Mouse (Mus musculus) T-helper 1 cell (primary cell): ENCODE data around the gene Slc22a8.

ENCODE experiments used
- in situ Hi-C: fragments of 300-600 bp; cut with MboI, MseI; formaldehyde crosslinking; loops from one replicate; pipeline ENCODE4 v1.15.1; 2025; ENCODE audit warnings: high pct_unique_total_duplicates

Gene Slc22a8

GRCm38 (mm10) chr19:8597269-8597668, 6.2 kb downstream of the Slc22a8 start:
- in situ Hi-C loops = no loop called here

GRCm38 (mm10) chr19:8599229-8599628, 8.2 kb downstream of the Slc22a8 start:
- in situ Hi-C loops = no loop called here

GRCm38 (mm10) chr19:8601922-8602321, 10.9 kb downstream of the Slc22a8 start:
- in situ Hi-C loops = no loop called here

- in situ Hi-C loops = no loop called here
Observed at GRCm38 (mm10) chr19:8602914-8603313, 11.9 kb downstream of the Slc22a8 start.

- in situ Hi-C loops = no loop called here
Observed at GRCm38 (mm10) chr19:8604536-8605240, 13.6 kb downstream of the Slc22a8 start.

GRCm38 (mm10) chr19:8605241-8605558, 14.1 kb downstream of the Slc22a8 start:
- in situ Hi-C loops = no loop called here

GRCm38 (mm10) chr19:8611358-8612123, 20.5 kb downstream of the Slc22a8 start:
- in situ Hi-C loops = loop anchor here (10.0 kb wide), 1 partner anchor 557 kb away; no protein-coding TSS in a partner anchor

GRCm38 (mm10) chr19:8613111-8613510, 22.1 kb downstream of the Slc22a8 start:
- in situ Hi-C loops = loop anchor here (10.0 kb wide), 1 partner anchor 558 kb away; no protein-coding TSS in a partner anchor

GRCm38 (mm10) chr19:8614343-8614742, 23.3 kb downstream of the Slc22a8 start:
- in situ Hi-C loops = loop anchor here (10.0 kb wide), 1 partner anchor 560 kb away; no protein-coding TSS in a partner anchor

GRCm38 (mm10) chr19:8616314-8616713, 25.3 kb downstream of the Slc22a8 start:
- in situ Hi-C loops = loop anchor here (10.0 kb wide), 1 partner anchor 562 kb away; no protein-coding TSS in a partner anchor

- in situ Hi-C loops = loop anchor here (10.0 kb wide), 1 partner anchor 563 kb away; no protein-coding TSS in a partner anchor
Observed at GRCm38 (mm10) chr19:8617904-8618303, 26.9 kb downstream of the Slc22a8 start, which contains the start of gene Slc22a6. Gene Slc22a6, plus strand, starts transcription at chr19:8618039.

GRCm38 (mm10) chr19:8621098-8621497, 30.0 kb downstream of the Slc22a8 start:
- in situ Hi-C loops = no loop called here

- in situ Hi-C loops = no loop called here
Observed at GRCm38 (mm10) chr19:8630249-8630648, 39.2 kb downstream of the Slc22a8 start.

GRCm38 (mm10) chr19:8630826-8631225, 39.8 kb downstream of the Slc22a8 start:
- in situ Hi-C loops = no loop called here

- in situ Hi-C loops = no loop called here
Observed at GRCm38 (mm10) chr19:8632029-8632428, 41.0 kb downstream of the Slc22a8 start.

GRCm38 (mm10) chr19:8642086-8642485, 51.0 kb downstream of the Slc22a8 start:
- in situ Hi-C loops = no loop called here

GRCm38 (mm10) chr19:8646393-8646792, 55.3 kb downstream of the Slc22a8 start:
- in situ Hi-C loops = no loop called here

- in situ Hi-C loops = no loop called here
Observed at GRCm38 (mm10) chr19:8655833-8656232, 64.8 kb downstream of the Slc22a8 start.

- in situ Hi-C loops = no loop called here
Observed at GRCm38 (mm10) chr19:8656341-8656740, 65.3 kb downstream of the Slc22a8 start.
